Mouse (Mus musculus): ENCODE measurements at regions not wholly inside any gene's neighbourhood (a gene's known extent, or its start where the extent isn't known, plus 50 kb on each side); places are given as distances from the start of the nearest gene placed in this dataset.

DNA sequence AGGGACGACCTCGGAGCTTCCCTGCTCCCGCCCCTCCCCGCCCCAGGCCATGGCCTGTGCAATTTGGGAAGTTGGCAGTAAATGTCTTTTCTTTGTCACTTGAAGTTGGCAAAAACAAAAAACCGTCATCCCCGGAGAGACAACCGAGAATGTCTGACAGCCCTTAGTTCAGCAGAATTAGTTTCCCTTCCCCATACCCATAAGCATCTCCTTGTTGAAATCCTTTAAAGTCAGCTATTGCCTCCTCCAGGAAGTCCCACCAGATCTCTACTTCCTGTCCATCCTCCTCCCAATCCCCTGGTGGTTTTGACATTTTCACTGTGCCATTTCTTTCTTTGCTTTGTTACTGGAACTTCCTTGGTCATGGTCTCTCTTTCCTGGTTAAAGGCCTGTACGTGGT, 54.8 kb downstream of the Foxb1 start:
- DNase-seq (ENCODE audit: low spot score in 2 of 2) = no peak
- intact Hi-C loops (cut with DNase I) = no loop called here

DNA sequence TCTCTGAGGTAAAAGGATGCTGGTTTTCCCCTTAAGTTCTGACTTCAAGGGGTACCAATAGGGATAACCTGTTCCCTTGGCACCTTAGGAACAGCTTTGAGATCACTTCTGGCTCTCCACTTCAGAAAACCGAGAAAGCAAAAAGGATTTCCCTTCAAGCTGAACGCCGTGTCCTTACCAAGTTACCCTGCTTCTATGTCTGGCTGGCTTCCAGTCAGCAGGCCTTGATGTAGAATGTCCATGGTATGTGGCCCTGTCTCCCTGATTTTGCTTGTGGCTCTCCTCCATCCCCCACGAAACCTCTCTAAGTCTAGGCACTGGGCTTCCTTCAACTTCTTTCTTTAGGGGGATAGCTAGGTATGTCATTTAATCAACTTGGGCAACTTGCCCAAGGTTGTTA, 55.7 kb downstream of the Foxb1 start:
- no peak for DNase-seq (ENCODE audit: low spot score in 2 of 2)
- intact Hi-C loops (cut with DNase I) = no loop called here

GRCm38 (mm10) chr9:69703731-69704130, 57.0 kb downstream of the Foxb1 start:
- DNase-seq (ENCODE audit: low spot score in 2 of 2) = no peak
- intact Hi-C loops (cut with DNase I) = no loop called here

DNA sequence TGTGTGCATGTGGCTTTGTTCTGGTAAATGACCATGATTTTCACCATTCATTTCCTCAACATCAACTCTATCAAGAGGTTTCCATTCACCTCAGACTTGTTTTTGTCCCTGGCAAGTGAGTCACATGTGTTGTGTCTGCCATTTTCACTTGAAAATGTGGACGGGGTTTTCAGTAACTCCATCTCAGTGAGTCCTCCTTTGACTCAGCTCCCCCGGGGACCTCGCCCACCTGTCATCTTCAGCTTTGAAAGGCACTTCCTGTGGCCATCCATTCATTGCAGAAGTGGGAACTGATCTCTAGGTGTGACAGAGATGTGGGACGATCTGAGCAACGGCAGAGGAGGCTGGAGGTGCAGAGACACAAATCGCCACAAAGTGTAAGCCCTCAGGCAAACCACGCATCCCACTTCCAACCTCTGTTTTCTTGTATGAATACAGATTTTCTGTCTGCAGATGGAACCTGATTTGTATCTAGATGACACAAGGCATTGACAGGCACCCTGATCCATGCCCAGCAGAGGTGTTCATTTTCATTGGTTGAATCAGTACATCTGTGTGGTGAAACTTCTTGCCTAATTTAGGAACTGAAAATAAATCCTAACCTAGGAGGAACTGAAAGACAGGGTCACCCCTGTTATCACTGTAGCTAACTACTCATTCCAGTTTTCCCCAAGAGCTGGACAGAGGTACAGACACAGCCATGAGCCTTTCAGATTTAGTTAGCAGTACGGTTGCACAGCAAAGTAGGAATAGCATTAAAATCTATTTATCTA, 58.4 kb downstream of the Foxb1 start:
- intact Hi-C loops (cut with DNase I) = no loop called here
- no peak for DNase-seq (ENCODE audit: low spot score in 2 of 2)

GRCm38 (mm10) chr9:69700696-69701095, 60.0 kb downstream of the Foxb1 start:
- no peak for DNase-seq (ENCODE audit: low spot score in 2 of 2)
- intact Hi-C loops (cut with DNase I) = no loop called here

GRCm38 (mm10) chr9:69691756-69692155, 69.0 kb downstream of the Foxb1 start:
- DNase-seq (ENCODE audit: low spot score in 2 of 2) = no peak
- intact Hi-C loops (cut with DNase I) = no loop called here

- no peak for DNase-seq (ENCODE audit: low spot score in 2 of 2)
- intact Hi-C loops (cut with DNase I) = no loop called here
These were observed 73.2 kb downstream of the Foxb1 start for GRCm38 (mm10) chr9:69687349-69688123.

- intact Hi-C loops (cut with DNase I) = no loop called here
- no peak for DNase-seq (ENCODE audit: low spot score in 2 of 2)
These were observed 74.0 kb downstream of the Foxb1 start for GRCm38 (mm10) chr9:69686766-69687165.

DNA sequence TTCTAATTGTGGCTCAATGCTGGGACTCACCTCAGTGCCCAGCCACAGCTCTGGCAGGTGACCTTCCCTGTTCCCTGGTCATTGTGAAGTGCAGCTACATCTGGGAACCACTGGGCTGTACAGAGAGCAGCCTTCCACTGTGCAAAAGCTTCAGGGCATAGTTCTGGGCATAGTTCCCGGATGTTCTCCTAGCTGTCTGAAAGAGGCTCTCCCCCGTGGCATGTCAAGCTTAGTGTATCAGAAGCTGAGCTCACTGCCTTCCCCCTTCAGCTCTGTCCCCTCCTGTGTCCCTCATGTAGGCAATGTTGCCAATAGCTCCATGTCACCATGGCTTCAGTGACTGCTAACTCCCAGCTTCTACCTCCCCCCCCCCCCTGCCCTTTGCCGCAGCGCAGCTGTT, 75.1 kb downstream of the Foxb1 start:
- intact Hi-C loops (cut with DNase I) = no loop called here
- DNase-seq (ENCODE audit: low spot score in 2 of 2) = no peak

GRCm38 (mm10) chr9:69681372-69682213, 79.1 kb downstream of the Foxb1 start:
- intact Hi-C loops (cut with DNase I) = no loop called here
- no peak for DNase-seq (ENCODE audit: low spot score in 2 of 2)

- DNase-seq (ENCODE audit: low spot score in 2 of 2) = no peak
- intact Hi-C loops (cut with DNase I) = no loop called here
These were observed 82.1 kb downstream of the Foxb1 start for GRCm38 (mm10) chr9:69678634-69679033.

GRCm38 (mm10) chr9:69673463-69674105, 87.2 kb downstream of the Foxb1 start:
- intact Hi-C loops (cut with DNase I) = loop anchor here (5.0 kb wide), 1 partner anchor 84 kb away; no protein-coding TSS in a partner anchor

GRCm38 (mm10) chr9:69672657-69673462, 87.9 kb downstream of the Foxb1 start:
- no peak for DNase-seq (ENCODE audit: low spot score in 2 of 2)
- intact Hi-C loops (cut with DNase I) = loop anchor here (5.0 kb wide), 1 partner anchor 84 kb away; no protein-coding TSS in a partner anchor

More at GRCm38 (mm10) chr9:69673463-69674105, 87.2 kb downstream of the Foxb1 start:
- no peak for DNase-seq (ENCODE audit: low spot score in 2 of 2)

DNA sequence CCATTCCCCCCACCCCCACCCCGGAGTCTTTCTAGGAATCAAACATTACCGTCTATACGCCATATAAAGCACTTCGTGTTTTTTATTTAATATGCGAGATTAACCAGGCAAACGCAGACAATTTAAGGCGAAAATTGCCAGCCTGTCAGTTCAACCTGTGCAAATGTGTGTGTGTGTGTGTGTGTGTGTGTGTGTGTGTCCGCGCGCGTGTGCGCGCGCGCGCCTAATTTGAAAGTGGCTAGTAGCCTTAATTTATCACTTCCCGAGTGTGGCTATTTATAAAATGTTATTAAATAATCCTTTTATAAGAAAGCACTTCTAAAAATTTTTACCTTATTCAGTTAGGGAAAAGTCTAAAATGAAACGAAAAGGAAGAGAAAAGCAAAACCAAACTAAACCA, 89.5 kb downstream of the Foxb1 start:
- no peak for DNase-seq (ENCODE audit: low spot score in 2 of 2)
- intact Hi-C loops (cut with DNase I) = loop anchor here (5.0 kb wide), 1 partner anchor 86 kb away; no protein-coding TSS in a partner anchor

GRCm38 (mm10) chr9:69670551-69671044, 90.1 kb downstream of the Foxb1 start:
- intact Hi-C loops (cut with DNase I) = loop anchor here (5.0 kb wide), 1 partner anchor 87 kb away; no protein-coding TSS in a partner anchor
- DNase-seq (ENCODE audit: low spot score in 2 of 2) = no peak

DNA sequence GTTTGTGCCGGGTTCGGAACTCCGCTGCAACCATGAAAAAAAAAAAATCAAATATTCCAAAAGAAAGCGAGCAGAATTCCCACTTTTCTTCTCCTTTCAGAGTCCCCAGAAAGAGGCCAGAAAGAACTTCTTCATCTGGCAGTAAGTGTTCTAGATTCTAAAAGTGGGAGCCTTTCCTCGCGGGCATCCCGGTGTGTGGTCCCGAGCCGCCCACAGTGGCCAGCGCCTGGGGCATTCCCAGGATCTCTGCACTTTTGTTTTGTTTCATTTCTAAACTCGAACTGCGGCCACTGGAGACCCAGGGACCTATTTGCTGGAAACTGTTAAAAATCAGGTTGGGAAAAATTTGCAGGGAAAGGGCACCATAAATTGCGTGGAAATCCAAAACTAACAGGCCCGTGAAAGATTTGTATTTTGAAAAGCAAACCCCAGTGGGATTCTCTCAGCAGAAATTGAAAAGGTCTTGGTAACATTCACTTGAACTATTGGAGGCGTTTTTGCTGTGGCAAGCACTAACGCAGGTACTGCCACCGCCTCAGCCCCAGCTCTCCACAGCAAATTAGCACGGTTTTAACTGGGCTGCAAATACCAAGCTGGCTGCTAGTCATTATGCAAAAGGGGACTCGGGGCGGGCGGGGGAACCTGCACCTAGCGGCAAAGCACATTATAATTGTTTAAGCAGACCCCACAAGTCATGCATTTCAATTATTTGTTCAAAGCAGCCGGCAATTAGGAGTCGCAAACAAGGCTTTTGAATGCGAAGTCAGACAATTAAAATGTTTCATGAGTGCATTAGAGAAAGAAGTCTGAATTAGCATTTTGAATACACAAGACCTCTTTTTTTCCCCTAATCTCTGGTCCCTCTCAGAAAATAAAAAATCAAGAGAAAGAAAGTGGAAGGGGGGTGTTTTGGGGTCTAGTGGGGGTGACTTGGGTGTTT, 90.9 kb downstream of the Foxb1 start:
- intact Hi-C loops (cut with DNase I) = loop anchor here (5.0 kb wide), 1 partner anchor 87 kb away; no protein-coding TSS in a partner anchor
- no peak for DNase-seq (ENCODE audit: low spot score in 2 of 2)

DNA sequence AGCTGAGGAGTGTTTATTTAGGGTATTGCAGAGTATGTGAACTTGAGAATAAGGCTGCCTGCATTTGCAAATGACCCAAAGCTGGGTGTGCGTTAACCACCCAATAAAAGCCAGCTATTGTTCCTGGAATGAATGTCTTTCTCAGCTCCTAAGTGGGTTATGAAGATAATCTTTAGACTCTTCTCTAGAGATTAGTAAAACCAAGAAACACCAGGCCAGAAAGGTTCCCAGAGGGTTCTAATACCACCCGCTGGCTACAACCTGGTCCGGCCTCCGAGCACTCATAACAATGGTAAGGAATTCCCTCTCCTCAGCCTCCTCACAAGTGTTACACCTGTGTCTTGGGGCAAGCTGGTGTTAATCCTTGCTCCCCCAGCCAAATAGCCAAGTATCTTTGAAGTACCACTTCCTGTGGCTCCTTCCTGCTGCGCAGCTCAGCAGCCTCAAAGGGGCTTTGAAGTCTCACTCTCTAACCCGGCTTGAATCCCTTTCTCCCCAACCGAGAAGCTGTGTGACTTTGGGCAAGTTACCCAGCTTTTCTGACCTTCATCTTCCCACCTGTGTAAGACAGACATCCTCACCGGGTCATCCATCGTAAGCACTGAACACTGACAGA, 92.2 kb downstream of the Foxb1 start:
- intact Hi-C loops (cut with DNase I) = no loop called here
- DNase-seq (ENCODE audit: low spot score in 2 of 2) = no peak

Measured in left cerebral cortex, postnatal 36 days (tissue).